Mouse (Mus musculus) liver, embryonic 14.5 days (tissue): ENCODE measurements around the gene Rasgrp2. TPM values are rescaled to one million over a fixed set of nuclear protein-coding genes. Genes with fewer than 3 reads are reported as not detected.

Experiments used
- ATAC-seq: fragments of 200-750 bp; cut with Nextera tagmentation; 2 replicates; pipeline ENCODE4 v1.8.0; 2017; ENCODE audit warnings: moderate number of reproducible peaks, mild to moderate bottlenecking, moderate library complexity; ENCODE audit not compliant: insufficient read depth
- DNase-seq, 3 experiments: peaks; one replicate each; pipeline ENCODE4 v3.0.0-alpha.2; 2012 to 2013; ENCODE audit warnings: low read depth in 3 of 3, low spot score in 3 of 3
- H3K27ac ChIP-seq: fragments of 300-500 bp; sonication (generic); 2 replicates; pipeline ENCODE4 v1.5.1; 2014; ENCODE audit warnings: moderate library complexity, mild to moderate bottlenecking, control low read depth, inconsistent platforms
- H3K27me3 ChIP-seq: fragments of 300-500 bp; sonication (generic); 2 replicates; pipeline ENCODE4 v1.6.1; 2014; ENCODE audit warnings: mild to moderate bottlenecking, low read length, moderate library complexity; ENCODE audit not compliant: control insufficient read depth, insufficient read depth
- H3K36me3 ChIP-seq: fragments of 300-500 bp; sonication (generic); replicated peaks from 2 replicates; pipeline ENCODE4 v1.6.1; 2014; ENCODE audit warnings: low read depth; ENCODE audit not compliant: control insufficient read depth, insufficient read depth
- H3K4me1 ChIP-seq, 2 experiments: fragments of 200-500 bp in 1 of 2; fragments of 300-500 bp in 1 of 2; sonication (generic) in 1 of 2; replicated peaks; 2 replicates each; pipeline ENCODE4 v1.6.1; 2012 to 2014; ENCODE audit warnings: antibody characterized with exemption in 1 of 2, inconsistent platforms in 1 of 2, low read length in 1 of 2; ENCODE audit not compliant: control insufficient read depth in 2 of 2, insufficient read depth in 2 of 2
- H3K4me2 ChIP-seq: fragments of 300-500 bp; sonication (generic); 2 replicates; pipeline ENCODE4 v1.6.1; 2014; ENCODE audit warnings: low read depth, mild to moderate bottlenecking, control low read depth, moderate library complexity
- H3K4me3 ChIP-seq, 2 experiments: fragments of 200-500 bp in 1 of 2; fragments of 300-500 bp in 1 of 2; sonication (generic) in 1 of 2; 2 replicates each; pipeline ENCODE4 v1.5.1; 2012 to 2014; ENCODE audit warnings: low read depth in 2 of 2, low read length in 2 of 2, mild to moderate bottlenecking in 2 of 2, control low read depth in 1 of 2, inconsistent platforms in 1 of 2, moderate library complexity in 1 of 2; ENCODE audit not compliant: insufficient read depth in 1 of 2
- H3K9ac ChIP-seq: fragments of 300-500 bp; sonication (generic); replicated peaks from 2 replicates; pipeline ENCODE4 v1.6.1; 2014; ENCODE audit warnings: mild to moderate bottlenecking, control low read depth, moderate library complexity
- H3K9me3 ChIP-seq: fragments of 300-500 bp; sonication (generic); 2 replicates; pipeline ENCODE4 v1.6.1; 2016; ENCODE audit warnings: low read length, mixed read lengths; ENCODE audit not compliant: control insufficient read depth
- CTCF ChIP-seq: IDR thresholded peaks from 2 replicates; pipeline ENCODE4 v1.5.1; 2016; ENCODE audit warnings: antibody characterized with exemption, low read depth, control low read depth
- EP300 ChIP-seq: IDR thresholded peaks from 2 replicates; pipeline ENCODE4 v1.6.1; 2016; ENCODE audit warnings: antibody characterized with exemption, low read depth
- WGBS: fragments of 180-500 bp; shearing (Covaris S2); extraction: QIAGEN DNeasy Blood & Tissue Kit; methylation state at CpG from one replicate; pipeline ENCODE4 v1.1.7; 2014; ENCODE audit not compliant: insufficient replicate concordance; 5-methylcytosine and 5-hydroxymethylcytosine counted together
- polyA plus RNA-seq, 2 experiments: library from polyadenylated mRNA; depleted of rRNA in 1 of 2; stranded (reverse) in 1 of 2; unstranded in 1 of 2; fragments of >200 nt; fragmentation: Nextera tagmentation in 1 of 2; extraction: Ambion mirVana in 1 of 2; gene quantifications; 2 replicates each; pipeline versions ENCODE4 v1.2.1 to v1.2.3; 2012 to 2014

Rasgrp2 gene
- polyA plus RNA-seq, 2 experiments: 74.5 to 76.3 TPM

DNA sequence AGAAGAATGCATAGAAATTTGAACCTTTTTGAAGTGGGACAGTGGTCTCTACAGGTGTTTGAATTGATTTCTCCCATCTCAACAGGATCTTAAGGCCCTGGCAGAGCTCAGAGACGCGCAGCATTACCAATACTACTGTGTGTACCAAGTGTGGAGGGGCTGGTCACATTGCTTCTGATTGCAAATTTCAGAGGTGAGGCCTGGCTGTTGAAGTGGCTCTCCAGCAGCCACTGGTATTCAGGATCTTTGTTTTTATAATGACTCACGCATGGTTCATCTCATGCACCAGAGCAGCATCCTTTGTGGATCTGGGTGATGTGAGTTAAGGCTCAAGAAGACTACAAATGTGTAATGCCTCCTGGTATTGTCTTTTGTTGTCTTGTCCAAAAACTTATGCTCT is 26.7 kb upstream of the Rasgrp2 start:
- Histone ChIP-seq H3K36me3 (peaks cover 98% of the 10 kb centered on the region), H3K4me2 (no peak overlapping the region), H3K4me1 (no peaks in the 10 kb centered on the region), H3K4me3 (no peak overlapping the region), H3K27ac (no peak overlapping the region), H3K9me3 (no peaks in the 10 kb centered on the region), H3K27me3 (no peaks in the 10 kb centered on the region), H3K9ac (no peak overlapping the region)
- ATAC-seq (no peak), DNase-seq (no peak)
- WGBS: 89% methylated on average over 3 of the region's 3 CpGs
- TF ChIP-seq EP300 (no peak), CTCF (no peak)

DNA sequence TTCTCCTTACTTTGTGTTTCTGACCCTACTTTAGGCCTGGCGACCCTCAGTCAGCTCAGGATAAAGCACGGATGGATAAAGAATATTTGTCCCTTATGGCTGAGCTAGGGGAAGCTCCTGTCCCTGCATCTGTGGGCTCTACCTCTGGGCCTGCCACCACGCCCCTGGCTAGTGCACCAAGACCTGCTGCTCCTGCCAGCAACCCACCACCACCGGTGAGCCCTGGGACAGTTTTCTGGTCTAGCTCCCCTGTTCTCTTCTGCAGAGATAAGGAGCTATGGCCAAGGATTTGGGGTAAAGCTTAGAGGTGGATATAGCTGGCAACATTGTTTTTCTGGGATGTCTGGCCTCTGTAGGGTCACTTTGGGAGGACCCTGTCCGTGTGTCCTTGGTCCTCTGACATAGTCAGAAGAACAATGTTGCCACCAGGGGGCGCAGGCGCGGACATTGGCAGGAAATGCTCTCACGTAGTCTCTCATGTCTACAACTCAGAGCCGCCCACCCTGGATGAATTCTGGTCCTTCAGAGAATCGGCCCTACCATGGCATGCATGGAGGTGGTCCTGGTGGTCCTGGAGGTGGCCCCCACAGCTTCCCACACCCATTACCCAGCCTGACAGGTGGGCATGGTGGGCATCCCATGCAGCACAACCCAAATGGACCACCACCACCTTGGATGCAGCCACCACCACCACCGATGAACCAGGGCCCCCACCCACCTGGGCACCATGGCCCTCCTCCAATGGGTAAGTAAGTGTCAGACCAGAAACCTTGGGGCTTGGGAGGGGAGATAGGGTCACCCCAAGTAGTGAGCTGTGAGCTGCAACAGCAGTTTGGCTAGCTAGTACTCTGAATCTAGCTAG is 25.4 kb upstream of the Rasgrp2 start:
- Histone ChIP-seq H3K36me3 (peaks cover 96% of the 10 kb centered on the region), H3K27ac (no peak overlapping the region), H3K9me3 (no peaks in the 10 kb centered on the region), H3K9ac (no peak overlapping the region), H3K4me2 (no peak overlapping the region), H3K4me3 (no peak overlapping the region), H3K4me1 (no peaks in the 10 kb centered on the region), H3K27me3 (no peaks in the 10 kb centered on the region)
- DNase-seq: peak; percentile 40 to 50 (median 42)
- ATAC-seq: peak; percentile 25; the same call in 1 of the 2 replicates
- TF ChIP-seq EP300: no peak
- TF ChIP-seq CTCF: peak; percentile 88
- WGBS: 57% methylated on average over 12 of the region's 12 CpGs

DNA sequence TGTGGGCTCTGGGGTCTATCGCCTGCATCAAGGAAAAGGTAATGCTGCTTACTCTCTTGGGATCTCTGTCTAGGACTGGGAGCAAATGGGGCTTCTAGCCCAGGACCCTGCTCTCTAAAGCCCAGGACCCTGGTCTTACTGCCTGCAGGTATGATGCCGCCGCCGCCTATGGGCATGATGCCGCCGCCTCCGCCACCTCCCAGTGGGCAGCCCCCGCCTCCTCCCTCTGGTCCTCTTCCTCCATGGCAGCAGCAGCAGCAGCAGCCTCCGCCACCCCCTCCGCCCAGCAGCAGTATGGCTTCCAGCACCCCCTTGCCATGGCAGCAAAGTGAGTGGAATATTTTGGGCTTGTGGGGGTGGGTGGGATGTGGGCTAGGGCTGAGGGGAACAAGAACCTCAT is 24.6 kb upstream of the Rasgrp2 start:
- Histone ChIP-seq H3K9me3 (no peaks in the 10 kb centered on the region), H3K4me3 (no peak overlapping the region), H3K4me2 (no peak overlapping the region), H3K9ac (no peak overlapping the region), H3K27ac (no peak overlapping the region), H3K36me3 (peaks cover 90% of the 10 kb centered on the region), H3K4me1 (no peaks in the 10 kb centered on the region), H3K27me3 (no peaks in the 10 kb centered on the region)
- DNase-seq: no peak
- no peak for ATAC-seq
- TF ChIP-seq EP300 (no peak), CTCF (no peak)
- 98% methylated on average over 10 of the region's 10 CpGs for WGBS

DNA sequence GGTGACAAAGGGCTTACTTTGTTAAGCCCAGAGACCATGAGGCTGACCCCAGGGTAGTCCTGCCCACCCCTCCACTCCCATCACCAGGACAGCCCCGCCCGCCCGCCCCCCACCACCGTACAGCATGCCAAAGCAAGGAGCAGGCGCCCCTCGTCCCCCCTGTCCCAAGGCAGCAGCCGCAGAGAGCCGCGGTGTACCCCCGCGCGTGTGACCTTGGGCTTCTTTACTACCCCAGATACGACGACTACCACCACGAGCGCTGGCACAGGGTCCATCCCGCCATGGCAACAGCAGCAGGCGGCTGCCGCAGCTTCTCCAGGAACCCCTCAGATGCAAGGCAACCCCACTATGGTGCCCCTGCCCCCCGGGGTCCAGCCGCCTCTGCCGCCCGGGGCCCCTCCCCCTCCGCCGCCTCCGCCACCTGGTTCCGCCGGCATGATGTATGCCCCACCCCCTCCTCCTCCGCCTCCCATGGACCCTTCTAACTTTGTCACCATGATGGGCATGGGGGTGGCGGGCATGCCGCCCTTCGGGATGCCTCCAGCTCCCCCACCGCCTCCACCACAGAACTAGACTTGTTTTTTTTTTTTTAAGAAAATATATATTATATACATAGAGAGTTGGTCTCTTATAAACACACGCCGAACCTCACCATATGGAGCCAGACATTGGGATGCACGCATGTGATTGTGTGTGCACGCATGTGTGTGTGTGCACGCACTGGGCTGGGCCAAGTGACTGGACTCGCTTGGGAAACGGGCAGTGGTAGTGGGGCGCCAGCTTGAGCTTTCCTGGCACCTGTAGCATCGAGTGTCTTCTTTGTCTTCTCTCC is 23.5 kb upstream of the Rasgrp2 start:
- H3K4me3 ChIP-seq: no peak overlapping the region

DNA sequence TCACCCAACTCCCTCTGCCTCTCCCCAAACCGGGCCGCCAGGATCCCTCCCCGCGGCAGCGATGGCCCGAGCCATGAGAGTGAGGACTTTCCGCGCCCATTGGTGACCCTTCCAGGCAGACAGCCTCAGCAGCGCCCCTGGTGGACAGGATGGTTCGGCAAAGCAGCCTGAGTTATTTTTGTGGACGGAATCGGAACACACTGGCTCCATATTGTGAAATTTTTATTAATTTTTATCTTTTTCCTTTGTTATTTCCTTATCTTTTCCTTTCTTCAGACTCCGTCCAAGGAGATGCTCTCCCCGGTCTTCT is 22.9 kb upstream of the Rasgrp2 start:
- H3K4me2 ChIP-seq: no peak overlapping the region
- H3K4me1 ChIP-seq: no peaks in the 10 kb centered on the region
- H3K27me3 ChIP-seq: no peaks in the 10 kb centered on the region
- H3K9me3 ChIP-seq: no peaks in the 10 kb centered on the region
- peaks cover 75% of the 10 kb centered on the region for H3K36me3 ChIP-seq
- no peak overlapping the region for H3K4me3 ChIP-seq
- WGBS: 80% methylated on average over 14 of the region's 14 CpGs
- no peak overlapping the region for H3K9ac ChIP-seq
- ATAC-seq (no peak), DNase-seq (no peak)
- TF ChIP-seq CTCF: peak; percentile 86
- no peak for TF ChIP-seq EP300
- H3K27ac ChIP-seq: no peak overlapping the region

More for the DNA sequence above, 23.5 kb upstream of the Rasgrp2 start:
- Histone ChIP-seq H3K4me1 (no peaks in the 10 kb centered on the region), H3K36me3 (peaks cover 81% of the 10 kb centered on the region), H3K9me3 (no peaks in the 10 kb centered on the region), H3K4me2 (no peak overlapping the region), H3K9ac (no peak overlapping the region), H3K27ac (no peak overlapping the region), H3K27me3 (no peaks in the 10 kb centered on the region)
- DNase-seq: no peak
- WGBS: 93% methylated on average over 42 of the region's 42 CpGs
- ATAC-seq: no peak
- TF ChIP-seq EP300: no peak
- TF ChIP-seq CTCF: no peak
